Mouse (Mus musculus) liver, embryonic 11.5 days (tissue): ENCODE measurements at regions not wholly inside any gene's neighbourhood (a gene's known extent, or its start where the extent isn't known, plus 50 kb on each side); places are given as distances from the start of the nearest gene placed in this dataset.
"Not testable (repeated sequence)": the region's sequence is repeated elsewhere in the genome, so short reads cannot be mapped to it uniquely, and the experiment has no call there.

Experiments used
- ATAC-seq: fragments of 200-750 bp; cut with Nextera tagmentation; replicated peaks from 2 replicates; pipeline ENCODE4 v1.8.0; 2017; ENCODE audit warnings: moderate number of reproducible peaks, mild to moderate bottlenecking, moderate TSS enrichment, moderate library complexity; ENCODE audit not compliant: low FRiP score
- DNase-seq: peaks from one replicate; pipeline ENCODE4 v3.0.0-alpha.2; 2017; ENCODE audit warnings: low spot score
- H3K27ac ChIP-seq: fragments of 300-500 bp; sonication (generic); 2 replicates; pipeline ENCODE4 v1.5.1; 2014; ENCODE audit warnings: mild to moderate bottlenecking, low read depth, low read length, control low read depth
- H3K27me3 ChIP-seq: fragments of 300-500 bp; sonication (generic); replicated peaks from 2 replicates; pipeline ENCODE4 v1.6.1; 2014; ENCODE audit warnings: low read length, mixed read lengths; ENCODE audit not compliant: control insufficient read depth, insufficient read depth
- H3K36me3 ChIP-seq: fragments of 300-500 bp; sonication (generic); 2 replicates; pipeline ENCODE4 v1.6.1; 2014; ENCODE audit warnings: mild to moderate bottlenecking, low read length, moderate library complexity, mixed read lengths; ENCODE audit not compliant: control insufficient read depth, insufficient read depth
- H3K4me1 ChIP-seq: fragments of 300-500 bp; sonication (generic); replicated peaks from 2 replicates; pipeline ENCODE4 v1.6.1; 2014; ENCODE audit warnings: low read length, mixed read lengths; ENCODE audit not compliant: control insufficient read depth, insufficient read depth
- H3K4me2 ChIP-seq: fragments of 300-500 bp; sonication (generic); 2 replicates; pipeline ENCODE4 v1.6.1; 2014; ENCODE audit warnings: mild to moderate bottlenecking, control low read depth, moderate library complexity
- H3K4me3 ChIP-seq: fragments of 300-500 bp; sonication (generic); 2 replicates; pipeline ENCODE4 v1.5.1; 2014; ENCODE audit warnings: low read depth, low read length, control low read depth
- H3K9ac ChIP-seq: fragments of 300-500 bp; sonication (generic); 2 replicates; pipeline ENCODE4 v1.6.1; 2014; ENCODE audit warnings: low read depth, low read length, control low read depth
- H3K9me3 ChIP-seq: fragments of 300-500 bp; sonication (generic); 2 replicates; pipeline ENCODE4 v1.6.1; 2016; ENCODE audit warnings: low read length, inconsistent platforms, mixed read lengths; ENCODE audit not compliant: control insufficient read depth
- whole genome bisulfite sequencing: fragments of 180-500 bp; shearing (Covaris S2); extraction: QIAGEN DNeasy Blood & Tissue Kit; methylation state at CpG from one replicate; pipeline ENCODE4 v1.1.7; 2014; 5-methylcytosine and 5-hydroxymethylcytosine counted together

GRCm38 (mm10) chr7:118320307-118320706 lies 76.8 kb upstream of the Smg1 start:
- Histone ChIP-seq H3K4me1 (0 out of 2 replicates have a peak, but pooled peaks cover 4% of the 10 kb centered on the region), H3K4me3 (no peak overlapping the region), H3K4me2 (no peak overlapping the region), H3K9me3 (no peaks in the 10 kb centered on the region), H3K27ac (no peak overlapping the region), H3K27me3 (no peaks in the 10 kb centered on the region), H3K36me3 (no peaks in the 10 kb centered on the region), H3K9ac (no peak overlapping the region)
- DNase-seq: no peak
- no peak for ATAC-seq
- 71% methylated on average over 4 of the region's 4 CpGs for WGBS

GRCm38 (mm10) chr7:118318432-118319135 lies 75.1 kb upstream of the Smg1 start:
- no peak for ATAC-seq
- no peak overlapping the region for H3K27ac ChIP-seq
- no peaks in the 10 kb centered on the region for H3K9me3 ChIP-seq
- no peak for DNase-seq
- no peak overlapping the region for H3K9ac ChIP-seq
- 63% methylated on average over 12 of the region's 12 CpGs for WGBS
- H3K27me3 ChIP-seq: no peaks in the 10 kb centered on the region
- H3K4me1 ChIP-seq: 0 out of 2 replicates have a peak, but pooled peaks cover 4% of the 10 kb centered on the region
- no peaks in the 10 kb centered on the region for H3K36me3 ChIP-seq
- no peak overlapping the region for H3K4me3 ChIP-seq
- H3K4me2 ChIP-seq: no peak overlapping the region

GRCm38 (mm10) chr7:118314886-118315285 lies 71.4 kb upstream of the Smg1 start:
- H3K27ac ChIP-seq, H3K9ac ChIP-seq, H3K4me3 ChIP-seq, H3K27me3 ChIP-seq, H3K4me2 ChIP-seq, H3K9me3 ChIP-seq, H3K36me3 ChIP-seq, H3K4me1 ChIP-seq, DNase-seq, ATAC-seq: not testable (repeated sequence)
- 54% methylated on average over 10 of the region's 10 CpGs for WGBS

GRCm38 (mm10) chr7:118314228-118314658 lies 70.8 kb upstream of the Smg1 start:
- ATAC-seq: no peak
- H3K27ac ChIP-seq: no peak overlapping the region
- H3K4me3 ChIP-seq: no peak overlapping the region
- no peaks in the 10 kb centered on the region for H3K27me3 ChIP-seq
- 0 out of 2 replicates have a peak, but pooled peaks cover 4% of the 10 kb centered on the region for H3K4me1 ChIP-seq
- no peaks in the 10 kb centered on the region for H3K36me3 ChIP-seq
- 80% methylated on average over 8 of the region's 8 CpGs for WGBS
- no peak for DNase-seq
- no peaks in the 10 kb centered on the region for H3K9me3 ChIP-seq
- no peak overlapping the region for H3K4me2 ChIP-seq
- no peak overlapping the region for H3K9ac ChIP-seq

- ATAC-seq (no peak), DNase-seq (no peak)
- Histone ChIP-seq H3K27me3 (no peaks in the 10 kb centered on the region), H3K9ac (no peak overlapping the region), H3K4me2 (no peak overlapping the region), H3K4me1 (0 out of 2 replicates have a peak, but pooled peaks cover 4% of the 10 kb centered on the region), H3K27ac (no peak overlapping the region), H3K4me3 (no peak overlapping the region), H3K36me3 (no peaks in the 10 kb centered on the region), H3K9me3 (no peaks in the 10 kb centered on the region)
- 67% methylated on average over 8 of the region's 8 CpGs for WGBS
Observed at GRCm38 (mm10) chr7:118313818-118314217, 70.3 kb upstream of the Smg1 start.

GRCm38 (mm10) chr7:118309733-118310132 lies 66.3 kb upstream of the Smg1 start:
- WGBS: 75% methylated on average over 5 of the region's 5 CpGs
- Histone ChIP-seq H3K9me3 (no peaks in the 10 kb centered on the region), H3K27me3 (no peaks in the 10 kb centered on the region), H3K4me2 (no peak overlapping the region), H3K36me3 (no peaks in the 10 kb centered on the region), H3K4me1 (no peaks in the 10 kb centered on the region), H3K4me3 (no peak overlapping the region), H3K9ac (no peak overlapping the region), H3K27ac (no peak overlapping the region)
- ATAC-seq: no peak
- no peak for DNase-seq

- no peak for ATAC-seq
- H3K36me3 ChIP-seq: no peaks in the 10 kb centered on the region
- DNase-seq: no peak
Observed at GRCm38 (mm10) chr7:118308882-118309281, 65.4 kb upstream of the Smg1 start.

GRCm38 (mm10) chr7:118304812-118305211 lies 61.3 kb upstream of the Smg1 start:
- ATAC-seq (peak; percentile 67; the same call in 1 of the 2 replicates), DNase-seq (peak; percentile 61)
- Histone ChIP-seq H3K4me3 (no peak overlapping the region), H3K27me3 (no peaks in the 10 kb centered on the region), H3K4me2 (no peak overlapping the region), H3K27ac (no peak overlapping the region), H3K9me3 (no peaks in the 10 kb centered on the region), H3K4me1 (no peaks in the 10 kb centered on the region), H3K36me3 (no peaks in the 10 kb centered on the region), H3K9ac (no peak overlapping the region)
- under 1% methylated on average over 8 of the region's 8 CpGs for WGBS

More at GRCm38 (mm10) chr7:118308882-118309281, 65.4 kb upstream of the Smg1 start:
- H3K4me1 ChIP-seq: no peaks in the 10 kb centered on the region
- 91% methylated on average over 2 of the region's 2 CpGs for WGBS
- no peak overlapping the region for H3K4me3 ChIP-seq
- no peaks in the 10 kb centered on the region for H3K27me3 ChIP-seq
- no peak overlapping the region for H3K27ac ChIP-seq
- no peak overlapping the region for H3K9ac ChIP-seq
- no peak overlapping the region for H3K4me2 ChIP-seq
- H3K9me3 ChIP-seq: no peaks in the 10 kb centered on the region

GRCm38 (mm10) chr7:118304338-118304737 lies 60.9 kb upstream of the Smg1 start:
- DNase-seq (no peak), ATAC-seq (no peak)
- Histone ChIP-seq H3K27me3 (no peaks in the 10 kb centered on the region), H3K4me2 (no peak overlapping the region), H3K36me3 (no peaks in the 10 kb centered on the region), H3K4me1 (no peaks in the 10 kb centered on the region), H3K9ac (no peak overlapping the region), H3K4me3 (no peak overlapping the region), H3K27ac (no peak overlapping the region), H3K9me3 (no peaks in the 10 kb centered on the region)
- WGBS: 53% methylated on average over 2 of the region's 2 CpGs
